In the genomic region with DNA sequence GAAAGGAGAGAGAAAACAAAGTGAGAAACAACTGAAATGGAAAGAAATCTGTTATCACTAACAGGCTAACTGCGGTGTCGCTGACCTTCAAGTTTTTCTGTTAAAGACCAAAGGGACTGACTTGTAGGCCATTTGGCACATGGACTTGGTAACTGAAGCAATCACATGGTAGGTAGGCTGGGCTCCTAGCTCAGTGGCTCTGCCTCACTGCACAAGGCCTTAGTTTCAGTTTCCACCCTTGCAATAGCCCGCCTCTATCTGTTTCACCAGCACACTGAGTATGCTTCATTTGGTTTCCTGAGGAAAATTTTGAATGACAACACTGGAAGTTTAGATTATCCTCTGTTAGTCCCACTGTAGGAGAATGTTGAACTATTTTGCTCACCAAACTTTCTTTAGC, we compare ENCODE assay signal across 26 mouse cellular contexts.
DNase-seq lines count a peak whose midpoint lies in the region; ATAC-seq and TF ChIP-seq lines count a peak whose summit lies in the region.
"Had no signal": no experiment of that assay in that cellular context is flagged by ENCODE, and none has a peak within 500 bp of the region (broad histone marks: within the 10 kb centered on the region; RNA-seq: fewer than 3 reads in every experiment).

No protein-coding gene starts in this region.

- DNase-seq in midbrain, embryonic 11.5 days (ENCODE audit: low spot score, missing footprints) = peak; percentile 8
- no peak for DNase-seq in midbrain, embryonic 10.5 days (ENCODE audit: low spot score)
- DNase-seq in layer of hippocampus, adult 9-10 months (ENCODE audit: low spot score) = no peak
- no peak for DNase-seq in heart, embryonic 10.5 days (ENCODE audit: low spot score)
- DNase-seq: adrenal gland, adult 2 months; adrenal gland, postnatal 14 days; cerebellum, adult 18-20 months; cerebellum, adult 9-11 months; cerebellum, postnatal 25 days; gastrocnemius, postnatal 25 days; heart, adult 18-20 months; heart, postnatal 14 days; heart, postnatal 4 days had no signal

- ATAC-seq in intestine, postnatal 0 days = peak; percentile 43; the same call in 1 of the 2 replicates
- no peak for ATAC-seq in intestine, embryonic 16.5 days
- no peak for ATAC-seq in midbrain, embryonic 11.5 days (ENCODE audit: low FRiP score)
- no peak for ATAC-seq in CD4-positive, CD25-positive, alpha-beta regulatory T cell, adult 4 months
- ATAC-seq: forebrain, embryonic 15.5 days; hindbrain, postnatal 0 days; inflammation-experienced regulatory T-cells, adult 6 months; Patski had no signal

- no peaks in the 10 kb centered on the region for H3K36me3 ChIP-seq in intestine, postnatal 0 days (ENCODE audit: control insufficient read depth, insufficient read depth)
- H3K36me3 ChIP-seq in intestine, embryonic 16.5 days (ENCODE audit: control insufficient read depth, insufficient read depth, low read length) = no peaks in the 10 kb centered on the region
- 0 out of 2 replicates have a peak, but pooled peaks cover 2% of the 10 kb centered on the region for H3K36me3 ChIP-seq in midbrain, embryonic 11.5 days (ENCODE audit: control insufficient read depth, insufficient read depth, low read length)
- peaks cover 19% of the 10 kb centered on the region for H3K36me3 ChIP-seq in midbrain, embryonic 10.5 days
- peaks cover 11% of the 10 kb centered on the region; the same call in 1 of the 2 replicates for H3K36me3 ChIP-seq in heart, embryonic 10.5 days
- H3K36me3 ChIP-seq: embryonic facial prominence, embryonic 12.5 days; embryonic facial prominence, embryonic 15.5 days; G1E had no signal

- H3K4me2 ChIP-seq in intestine, postnatal 0 days (replicated peaks; ENCODE audit: low read depth) = no peak overlapping the region
- H3K4me2 ChIP-seq in intestine, embryonic 16.5 days (ENCODE audit: low read depth, low read length) = no peak overlapping the region
- H3K4me2 ChIP-seq in midbrain, embryonic 11.5 days = no peak overlapping the region
- H3K4me2 ChIP-seq: embryonic facial prominence, embryonic 12.5 days; embryonic facial prominence, embryonic 15.5 days; forebrain, embryonic 15.5 days; heart, embryonic 13.5 days; hindbrain, embryonic 14.5 days had no signal

- H3K27me3 ChIP-seq in intestine, postnatal 0 days (replicated peaks; ENCODE audit: control insufficient read depth, insufficient read depth, low read length) = no peaks in the 10 kb centered on the region
- H3K27me3 ChIP-seq in intestine, embryonic 16.5 days (replicated peaks; ENCODE audit: control insufficient read depth, insufficient read depth, low read length) = no peaks in the 10 kb centered on the region
- H3K27me3 ChIP-seq in midbrain, embryonic 11.5 days (ENCODE audit: control insufficient read depth, insufficient read depth, low read length) = no peaks in the 10 kb centered on the region
- no peaks in the 10 kb centered on the region for H3K27me3 ChIP-seq in midbrain, embryonic 10.5 days (ENCODE audit: low read depth, poor library complexity, severe bottlenecking)
- no peaks in the 10 kb centered on the region for H3K27me3 ChIP-seq in heart, embryonic 10.5 days (ENCODE audit: insufficient read depth, poor library complexity, severe bottlenecking)
- H3K27me3 ChIP-seq: embryonic facial prominence, embryonic 12.5 days; embryonic facial prominence, embryonic 15.5 days; forebrain, embryonic 15.5 days; heart, embryonic 13.5 days; Patski had no signal

- H3K27ac ChIP-seq in intestine, postnatal 0 days (ENCODE audit: low read depth, low read length) = no peak overlapping the region
- H3K27ac ChIP-seq in intestine, embryonic 16.5 days (ENCODE audit: low read length) = no peak overlapping the region
- no peak overlapping the region for H3K27ac ChIP-seq in midbrain, embryonic 11.5 days (ENCODE audit: low read depth, low read length)
- H3K27ac ChIP-seq in midbrain, embryonic 10.5 days (replicated peaks) = no peak overlapping the region
- H3K27ac ChIP-seq in brown adipose tissue, adult 24 weeks (replicated peaks; ENCODE audit: low read depth, low read length) = peak overlapping the region; percentile 76
- H3K27ac ChIP-seq in heart, embryonic 10.5 days = no peak overlapping the region
- H3K27ac ChIP-seq: embryonic facial prominence, embryonic 12.5 days; embryonic facial prominence, embryonic 15.5 days; forebrain, embryonic 15.5 days; heart, embryonic 13.5 days; hindbrain, embryonic 14.5 days; hindbrain, postnatal 0 days had no signal

- no peak overlapping the region for H3K9ac ChIP-seq in intestine, postnatal 0 days (ENCODE audit: low read depth, low read length)
- no peak overlapping the region for H3K9ac ChIP-seq in intestine, embryonic 16.5 days (ENCODE audit: low read depth, low read length)
- no peak overlapping the region for H3K9ac ChIP-seq in midbrain, embryonic 11.5 days (ENCODE audit: low read length)
- H3K9ac ChIP-seq: embryonic facial prominence, embryonic 12.5 days; embryonic facial prominence, embryonic 15.5 days; forebrain, embryonic 15.5 days; heart, embryonic 13.5 days; hindbrain, embryonic 14.5 days had no signal

- H3K4me1 ChIP-seq in intestine, postnatal 0 days (replicated peaks; ENCODE audit: control insufficient read depth, insufficient read depth, low read length) = no peaks in the 10 kb centered on the region
- H3K4me1 ChIP-seq in intestine, embryonic 16.5 days (ENCODE audit: control insufficient read depth, insufficient read depth, low read length) = no peaks in the 10 kb centered on the region
- no peaks in the 10 kb centered on the region for H3K4me1 ChIP-seq in midbrain, embryonic 11.5 days (ENCODE audit: control insufficient read depth, insufficient read depth, low read length)
- no peaks in the 10 kb centered on the region for H3K4me1 ChIP-seq in midbrain, embryonic 10.5 days
- H3K4me1 ChIP-seq in brown adipose tissue, adult 24 weeks (ENCODE audit: control insufficient read depth, insufficient read depth, insufficient read length, low read length) = no peaks in the 10 kb centered on the region
- no peaks in the 10 kb centered on the region for H3K4me1 ChIP-seq in heart, embryonic 10.5 days
- H3K4me1 ChIP-seq: embryonic facial prominence, embryonic 12.5 days; embryonic facial prominence, embryonic 15.5 days; heart, embryonic 13.5 days had no signal

- no peak overlapping the region for H3K4me3 ChIP-seq in intestine, postnatal 0 days (ENCODE audit: low read depth, low read length)
- no peak overlapping the region for H3K4me3 ChIP-seq in intestine, embryonic 16.5 days (ENCODE audit: low read length)
- H3K4me3 ChIP-seq in midbrain, embryonic 11.5 days (ENCODE audit: low read depth, low read length) = no peak overlapping the region
- no peak overlapping the region for H3K4me3 ChIP-seq in midbrain, embryonic 10.5 days
- H3K4me3 ChIP-seq in brown adipose tissue, adult 24 weeks (ENCODE audit: insufficient read depth, low read depth, low read length) = no peak overlapping the region
- H3K4me3 ChIP-seq in heart, embryonic 10.5 days = no peak overlapping the region
- H3K4me3 ChIP-seq: embryonic facial prominence, embryonic 12.5 days; embryonic facial prominence, embryonic 15.5 days; forebrain, embryonic 15.5 days; heart, embryonic 13.5 days had no signal

- H3K9me3 ChIP-seq in intestine, postnatal 0 days (ENCODE audit: control insufficient read depth) = no peaks in the 10 kb centered on the region
- no peaks in the 10 kb centered on the region for H3K9me3 ChIP-seq in intestine, embryonic 16.5 days (ENCODE audit: control insufficient read depth, low read length)
- no peaks in the 10 kb centered on the region for H3K9me3 ChIP-seq in midbrain, embryonic 11.5 days (ENCODE audit: control insufficient read depth, low read length)
- no peaks in the 10 kb centered on the region for H3K9me3 ChIP-seq in midbrain, embryonic 10.5 days (replicated peaks)
- no peaks in the 10 kb centered on the region for H3K9me3 ChIP-seq in heart, embryonic 10.5 days
- H3K9me3 ChIP-seq: embryonic facial prominence, embryonic 12.5 days; embryonic facial prominence, embryonic 15.5 days; forebrain, embryonic 15.5 days; G1E; heart, embryonic 13.5 days had no signal

- WGBS in intestine, postnatal 0 days = 71% methylated on average over 3 of the region's 3 CpGs
- 88% methylated on average over 3 of the region's 3 CpGs for WGBS in intestine, embryonic 16.5 days
- WGBS in midbrain, embryonic 11.5 days = 90% methylated on average over 3 of the region's 3 CpGs
- 91% methylated on average over 3 of the region's 3 CpGs for WGBS in midbrain, embryonic 10.5 days
- 90% methylated on average over 3 of the region's 3 CpGs for WGBS in heart, embryonic 10.5 days

- TF ChIP-seq CTCF in intestine, postnatal 0 days (IDR thresholded peaks at IDR 0.05; ENCODE audit: low read depth) = no peak
